Mouse (Mus musculus) left cerebral cortex, adult 8-10 months (tissue): ENCODE results near the gene Ttc3. TPM values are rescaled to one million over a fixed set of nuclear protein-coding genes. Genes with fewer than 3 reads are reported as not detected.
A peak's percentile ranks its signal among the peaks of the same experiment; 100 is the strongest.
"Not testable (repeated sequence)": the region's sequence is repeated elsewhere in the genome, so short reads cannot be mapped to it uniquely, and the experiment has no call there.

Source experiments
- DNase-seq, 2 experiments: peaks; one replicate each; pipeline ENCODE4 v3.0.0; 2022; ENCODE audit warnings: low spot score in 2 of 2
- total RNA-seq, 4 experiments: library from RNA; stranded (reverse); gene quantifications; 2 replicates each; pipeline ENCODE4 v1.2.4; 2022

The Ttc3 gene
- total RNA-seq = 100 to 1,000 TPM; 777 to 872 (median 832) TPM

- peak; percentile 85 to 96 for DNase-seq
Measured at GRCm38 (mm10) chr16:94370173-94370914, at the start of gene Ttc3. Gene Ttc3 (plus strand): TSS chr16:94370618.

GRCm38 (mm10) chr16:94323681-94324080, 46.7 kb upstream of the Ttc3 start:
- DNase-seq = no peak

DNA sequence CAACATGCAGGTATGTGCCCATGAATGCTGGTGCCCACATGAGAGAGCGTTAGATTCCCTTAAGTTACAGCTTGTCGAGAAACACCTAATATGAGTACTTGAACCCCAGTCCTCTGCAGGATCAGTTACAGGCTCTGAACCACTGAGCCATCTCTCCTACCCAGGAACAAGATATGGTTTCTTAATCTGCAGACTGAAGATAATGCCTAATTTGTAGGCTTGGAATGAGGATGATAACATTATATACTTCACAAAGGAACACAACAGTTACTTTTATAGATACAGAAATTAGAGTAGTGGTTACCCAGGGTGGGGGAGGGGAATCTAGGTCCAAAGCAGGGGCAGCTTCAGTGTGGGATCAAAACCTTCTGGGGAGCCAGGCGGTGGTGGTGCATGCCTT, 44.4 kb upstream of the Ttc3 start:
- no peak for DNase-seq

GRCm38 (mm10) chr16:94327781-94328711, 42.4 kb upstream of the Ttc3 start, which contains the start of gene Ripply3:
Gene Ripply3 (plus strand): TSS chr16:94328420.
- DNase-seq = no peak

- no peak for DNase-seq
Measured at GRCm38 (mm10) chr16:94328881-94329867, 41.2 kb upstream of the Ttc3 start.

GRCm38 (mm10) chr16:94330429-94330828, 40.0 kb upstream of the Ttc3 start:
- DNase-seq = no peak

- DNase-seq = no peak
Measured at GRCm38 (mm10) chr16:94331233-94331885, 39.1 kb upstream of the Ttc3 start.

GRCm38 (mm10) chr16:94331886-94332252, 38.5 kb upstream of the Ttc3 start:
- DNase-seq = no peak

DNA sequence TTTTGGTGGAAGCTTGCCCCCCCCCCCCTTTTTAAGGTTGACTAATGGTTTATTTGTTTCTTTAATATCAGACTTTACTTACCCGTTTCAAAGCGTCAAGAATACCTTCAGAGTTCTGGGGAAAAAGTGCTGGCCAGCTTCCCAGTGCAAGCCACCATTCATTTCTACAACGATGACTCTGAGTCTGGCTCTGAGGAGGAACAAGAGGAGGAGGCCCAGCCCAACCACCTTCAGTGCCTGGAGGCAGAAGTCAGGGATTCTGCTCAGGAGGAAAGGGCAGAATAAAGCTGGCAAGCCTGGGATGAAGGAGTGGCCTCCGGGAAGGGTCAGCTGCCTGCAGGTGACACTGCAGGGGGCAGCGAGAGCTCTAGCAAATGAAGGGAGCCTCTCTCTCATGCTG, 34.8 kb upstream of the Ttc3 start:
- DNase-seq = no peak

- DNase-seq = not testable (repeated sequence)
Measured at GRCm38 (mm10) chr16:94339164-94340160, 31.0 kb upstream of the Ttc3 start.

DNA sequence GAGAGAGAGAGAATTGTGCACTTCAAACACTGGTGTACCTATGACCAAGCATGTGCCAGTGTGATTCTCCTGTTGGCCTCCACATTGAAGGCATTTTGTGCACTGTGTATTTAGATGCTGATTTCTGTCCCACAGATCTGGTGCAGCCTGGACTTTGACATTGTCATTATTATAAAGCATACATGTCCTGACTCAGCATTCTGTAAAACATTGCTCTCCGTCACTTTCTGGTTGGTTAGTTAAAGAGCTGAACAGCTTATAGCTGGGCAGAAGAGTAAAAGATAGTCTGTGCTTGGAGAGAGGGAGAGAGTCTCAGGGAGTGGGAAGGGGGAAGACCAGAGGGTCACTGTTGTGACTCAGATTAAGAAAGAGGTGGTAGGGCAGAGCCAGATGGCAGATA, 24.7 kb upstream of the Ttc3 start:
- no peak for DNase-seq

DNA sequence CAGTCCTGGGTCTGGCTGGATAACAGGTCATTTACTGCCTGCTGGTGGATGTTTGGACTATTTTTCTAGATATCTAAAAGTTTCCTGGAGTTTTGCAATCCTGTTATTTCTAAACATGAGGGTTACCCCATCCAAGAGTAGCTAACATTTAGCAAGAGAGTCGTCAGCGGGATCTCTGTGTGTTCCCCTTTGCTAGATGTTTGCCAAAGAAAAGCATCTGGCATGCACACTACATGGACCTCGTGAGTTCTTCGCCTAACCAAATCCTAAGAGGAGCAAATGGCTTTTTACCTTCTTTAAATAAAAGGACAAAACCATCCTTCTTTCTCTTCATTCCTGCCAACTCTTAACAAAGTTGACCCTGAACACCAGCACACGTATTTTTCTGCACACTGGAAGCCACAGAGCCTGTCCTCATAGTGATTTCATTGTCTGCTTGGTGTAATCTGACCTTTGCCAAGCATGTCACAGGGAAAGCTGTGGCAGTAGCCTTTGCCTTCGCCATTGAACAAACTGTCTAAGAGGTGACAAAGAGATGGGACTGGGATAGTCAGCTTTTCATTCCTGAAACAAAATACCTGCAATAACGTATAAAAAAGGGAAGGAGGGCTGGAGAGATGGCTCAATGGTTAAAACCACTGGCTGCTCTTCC, 23.2 kb upstream of the Ttc3 start:
- DNase-seq = no peak

DNA sequence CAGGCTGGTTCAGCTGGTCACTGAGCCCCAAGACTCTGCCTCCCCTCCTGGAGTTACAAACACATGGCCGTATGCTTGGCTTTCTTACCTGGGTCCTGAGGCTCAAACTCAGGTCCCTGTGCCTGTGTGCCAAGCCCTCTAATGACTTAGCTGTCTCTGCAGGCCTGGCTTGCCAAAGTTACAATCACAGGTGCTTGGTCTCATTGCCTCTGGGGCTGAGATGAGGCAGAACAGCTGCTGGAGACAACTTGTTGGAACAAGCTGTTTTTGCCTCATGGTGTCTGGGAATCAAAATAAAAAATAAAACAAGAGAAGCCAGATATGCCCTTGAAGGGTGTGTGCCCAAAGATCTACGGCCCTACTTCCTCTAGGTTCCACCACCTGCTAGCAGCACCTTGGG, 21.6 kb upstream of the Ttc3 start:
- no peak for DNase-seq

- no peak for DNase-seq
Measured at GRCm38 (mm10) chr16:94349588-94350286, 20.7 kb upstream of the Ttc3 start.

DNA sequence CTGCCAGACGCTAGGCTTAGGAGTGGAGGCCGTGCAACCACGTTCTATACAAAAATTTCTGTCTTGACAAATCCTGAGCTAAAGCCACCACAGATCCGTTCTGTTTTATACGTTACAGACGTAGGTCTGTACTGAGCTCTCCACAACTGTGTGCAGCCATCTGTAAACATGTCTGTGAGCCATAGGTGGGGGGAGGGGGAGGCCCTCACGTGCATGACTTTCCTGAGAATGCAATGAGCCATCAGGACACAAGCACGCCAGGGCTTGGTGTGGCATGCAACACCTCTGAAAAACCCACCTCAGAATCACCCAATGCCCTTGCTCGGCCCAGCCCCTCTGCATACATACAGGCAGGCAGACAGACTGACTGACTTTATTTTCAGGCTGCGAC, 20.1 kb upstream of the Ttc3 start:
- no peak for DNase-seq

- DNase-seq = no peak
Measured at GRCm38 (mm10) chr16:94354450-94354849, 16.0 kb upstream of the Ttc3 start.

- DNase-seq = no peak
Measured at GRCm38 (mm10) chr16:94356046-94356445, 14.4 kb upstream of the Ttc3 start.

- DNase-seq = no peak
Measured at GRCm38 (mm10) chr16:94356776-94357494, 13.5 kb upstream of the Ttc3 start.
